Mouse (Mus musculus): ENCODE data around the gene Chrdl2.
A peak's percentile ranks its signal among the peaks of the same experiment; 100 is the strongest.

Gene Chrdl2

DNA sequence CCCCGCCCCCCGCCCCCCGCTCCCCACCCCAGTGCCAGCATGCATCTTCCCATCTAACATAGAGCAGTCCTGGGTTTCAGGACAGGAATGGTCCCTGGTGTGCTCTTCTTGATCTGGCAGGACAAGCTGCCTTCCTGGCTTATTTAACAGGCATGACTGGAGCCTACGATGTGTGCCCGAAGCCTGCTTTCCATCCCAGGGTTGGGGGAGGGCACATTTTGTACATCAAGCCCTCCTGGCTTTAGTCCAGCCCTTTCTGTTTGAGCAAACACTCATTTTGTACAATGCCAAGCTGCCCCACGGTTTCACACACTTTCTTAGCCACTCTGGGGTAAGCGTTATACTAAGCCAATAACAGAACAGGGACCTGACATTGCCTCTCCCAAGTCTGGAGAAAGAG lies 30.1 kb downstream of the Chrdl2 start:
- no peak for DNase-seq (ENCODE audit: low spot score)

DNA sequence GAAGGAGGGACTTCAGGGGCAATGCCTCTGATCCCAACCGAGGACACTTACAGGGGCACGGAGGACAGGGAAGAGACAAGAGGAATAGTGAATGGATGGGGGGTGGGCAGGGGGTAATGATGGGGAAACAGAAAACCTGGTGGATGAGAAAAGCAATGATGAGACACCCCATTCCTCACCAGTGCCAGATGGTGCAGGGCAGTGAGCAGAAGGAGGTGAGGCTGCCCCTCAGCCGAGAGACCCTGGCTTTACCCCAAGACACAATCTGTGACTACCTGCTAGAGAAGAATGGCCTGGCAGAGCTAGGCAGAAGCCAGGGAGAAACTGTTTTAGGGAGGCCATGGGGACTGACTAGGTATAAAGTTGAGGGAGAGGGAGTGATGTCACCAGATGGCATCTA lies 30.5 kb downstream of the Chrdl2 start:
- no peak for DNase-seq (ENCODE audit: low spot score)

DNA sequence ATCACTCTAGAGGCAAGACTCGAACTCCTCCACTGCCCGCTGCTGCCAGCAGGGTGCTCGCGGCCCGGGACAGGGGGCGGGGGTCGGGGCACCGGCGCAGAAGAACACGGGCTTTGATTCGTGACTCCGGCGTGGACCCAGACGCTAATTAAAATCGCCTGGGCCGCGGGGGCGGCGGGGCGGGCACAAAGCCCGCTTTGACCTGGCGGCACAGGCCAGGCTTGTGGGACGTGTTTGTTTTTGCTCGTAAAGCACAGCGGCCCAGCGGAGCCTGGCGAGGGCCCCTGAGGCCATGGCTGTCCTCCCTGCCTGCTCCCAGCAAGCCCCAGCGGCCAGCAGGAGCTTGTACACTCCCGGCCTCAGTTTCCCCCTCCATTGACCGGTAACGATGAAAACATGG lies 36.1 kb downstream of the Chrdl2 start:
- no peak for DNase-seq (ENCODE audit: low spot score)

DNA sequence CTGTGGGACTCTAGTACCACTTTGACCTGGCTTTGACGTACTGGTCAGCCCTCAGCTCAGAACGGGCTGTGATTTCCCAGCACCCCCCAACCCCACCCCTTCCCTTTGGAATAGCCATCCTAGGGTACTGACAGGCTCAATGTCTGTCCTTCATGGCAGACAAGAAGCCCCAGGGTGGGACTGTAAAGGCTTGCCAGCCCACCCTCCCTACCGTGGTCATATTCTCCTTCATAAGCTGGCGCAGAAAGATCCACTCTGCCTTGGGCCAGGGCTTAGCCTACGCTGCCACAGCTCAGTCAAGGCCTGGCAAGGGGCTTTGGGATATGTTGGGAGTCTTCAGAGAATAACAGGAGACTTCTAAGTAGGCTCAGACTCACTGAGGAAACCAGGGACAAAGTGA lies 37.1 kb downstream of the Chrdl2 start:
- DNase-seq (ENCODE audit: low spot score), result no peak

DNA sequence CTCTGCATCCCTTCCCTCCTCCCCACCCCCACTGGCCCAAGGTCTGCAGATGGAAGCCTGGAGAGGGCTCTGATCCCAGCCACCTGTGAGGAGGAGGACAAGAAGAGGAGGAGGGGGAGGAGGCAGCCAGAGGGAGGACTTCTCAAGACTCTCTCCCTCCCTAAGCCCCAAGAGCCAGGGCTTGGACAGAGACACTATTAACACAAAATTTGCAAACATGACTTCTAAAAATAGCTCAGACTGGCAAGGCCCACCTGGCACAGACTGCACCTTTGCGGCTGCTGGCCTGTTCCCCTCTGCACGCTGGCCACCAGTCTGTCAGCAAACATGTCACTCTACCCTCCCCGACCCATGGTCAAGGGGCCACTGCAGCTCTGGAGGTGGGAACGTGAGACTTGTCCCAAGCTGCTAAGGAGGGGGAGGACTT lies 37.6 kb downstream of the Chrdl2 start:
- DNase-seq (ENCODE audit: low spot score), result no peak

DNA sequence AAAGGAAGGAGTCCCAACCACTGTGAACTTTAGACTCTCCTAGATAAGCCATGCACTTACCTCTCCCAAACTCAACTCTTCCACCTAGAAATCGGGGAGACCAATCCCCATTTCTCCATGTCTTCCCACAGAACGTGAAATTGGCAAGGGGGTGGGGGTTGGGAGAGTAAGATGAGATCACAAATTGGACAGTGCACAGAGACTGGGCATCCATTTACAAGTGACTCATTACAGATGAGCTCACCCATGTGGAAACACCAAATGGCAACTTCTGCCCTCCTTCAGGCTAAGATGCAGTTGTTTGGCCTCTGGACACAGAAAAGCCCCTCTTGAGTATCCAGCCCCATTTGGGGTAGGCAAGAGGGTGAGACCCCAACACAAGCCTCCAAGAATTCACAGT lies 40.5 kb downstream of the Chrdl2 start:
- no peak for DNase-seq (ENCODE audit: low spot score)

DNA sequence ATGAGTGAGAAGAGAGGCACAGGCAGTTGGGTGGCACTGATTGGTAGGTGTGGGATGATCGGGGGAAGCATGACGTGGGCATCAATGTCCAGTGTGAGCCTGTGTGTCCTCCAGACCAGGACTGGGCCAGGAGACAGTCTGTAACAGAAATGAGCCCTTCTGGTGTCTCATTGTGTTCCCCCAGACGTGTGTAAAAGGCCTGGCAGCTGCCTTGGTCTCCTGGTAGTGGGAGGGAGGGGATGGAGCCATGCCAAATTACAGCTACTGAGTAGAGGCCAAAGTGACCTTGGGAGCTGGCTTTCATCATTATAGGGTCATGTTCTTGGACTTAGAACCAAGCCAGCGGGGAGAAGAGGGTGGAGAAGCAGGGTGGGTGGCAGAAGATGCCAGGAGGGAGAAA lies 45.9 kb downstream of the Chrdl2 start:
- peak; percentile 58 for DNase-seq (ENCODE audit: low spot score)

DNA sequence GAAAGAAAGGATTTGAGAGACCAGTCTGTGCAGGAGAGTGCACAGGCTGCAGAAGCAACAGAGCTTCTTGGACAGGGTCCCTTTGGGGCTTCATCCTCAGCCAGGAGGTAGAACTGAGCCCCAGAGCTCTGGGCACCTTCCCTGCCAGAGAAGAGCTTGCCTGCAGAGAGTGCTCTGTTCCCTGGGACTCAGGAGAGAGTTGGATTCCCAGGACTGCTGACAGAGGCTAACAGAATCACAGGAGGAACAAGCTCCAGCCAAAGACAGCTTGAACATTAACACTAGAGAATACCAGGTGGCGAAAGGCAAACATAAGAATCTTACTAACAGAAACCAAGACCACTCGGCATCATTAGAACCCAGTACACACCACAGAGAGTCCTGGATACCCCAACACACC lies 47.0 kb downstream of the Chrdl2 start:
- peak; percentile 22 for DNase-seq (ENCODE audit: low spot score)

DNA sequence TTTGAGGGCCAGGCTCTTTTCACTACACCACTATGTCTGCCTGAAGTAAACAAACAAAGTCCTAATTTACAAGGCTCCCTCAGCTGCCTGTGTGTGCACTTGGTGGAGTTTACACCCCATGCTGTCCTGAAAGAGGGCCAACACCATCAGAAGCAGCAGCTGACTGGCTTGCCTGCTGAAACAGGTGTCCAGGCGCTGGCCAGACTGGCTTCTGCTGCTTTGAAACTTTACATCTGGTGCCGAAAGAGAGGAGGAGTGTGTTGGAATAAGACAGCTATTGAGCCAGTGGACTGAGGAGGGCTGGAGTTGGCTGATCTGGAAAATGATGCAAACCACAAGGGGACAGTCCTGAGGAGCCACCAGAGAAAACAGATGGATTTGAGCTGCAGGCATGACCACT lies 68.0 kb downstream of the Chrdl2 start:
- DNase-seq (ENCODE audit: low spot score), result no peak

DNA sequence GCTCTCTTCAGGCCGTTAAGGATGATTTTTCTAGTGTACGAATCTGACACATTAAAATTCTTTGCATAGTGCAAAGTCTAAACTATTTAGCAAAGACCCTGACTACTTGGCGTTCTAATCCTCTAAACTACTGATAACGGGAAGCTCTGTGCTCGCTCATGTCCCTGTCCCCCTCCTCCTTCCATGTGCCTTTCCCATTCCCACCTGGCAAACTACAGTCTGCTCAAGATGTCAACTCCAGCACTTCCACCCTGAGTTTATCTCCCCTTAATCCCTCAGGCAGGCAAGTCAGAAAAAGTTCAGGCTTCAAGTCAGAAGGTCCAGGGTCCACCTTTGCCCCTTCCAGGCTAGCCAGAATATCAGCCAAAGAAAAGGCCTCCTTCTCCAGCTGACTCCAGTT lies 70.3 kb downstream of the Chrdl2 start:
- DNase-seq (ENCODE audit: low spot score), result no peak

DNA sequence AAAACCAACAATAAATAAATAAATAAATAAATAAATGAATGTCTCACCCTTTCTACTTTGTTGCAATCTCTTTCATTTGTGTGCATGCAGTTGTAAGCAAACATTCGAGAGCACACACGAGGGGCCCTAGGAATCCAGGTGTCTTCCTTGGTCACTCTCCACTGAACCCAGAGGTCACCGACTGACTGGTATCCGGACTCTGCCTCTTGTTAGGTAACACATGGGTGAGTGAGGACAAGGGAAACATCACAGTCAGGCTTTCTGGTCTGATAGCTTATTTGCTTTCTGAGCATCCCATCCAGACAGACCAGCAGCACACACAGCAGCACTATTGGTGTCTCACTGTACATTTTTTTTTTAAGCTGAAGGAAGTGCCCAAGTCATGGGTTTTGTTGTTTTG lies 71.1 kb downstream of the Chrdl2 start:
- DNase-seq (ENCODE audit: low spot score), result no peak

DNA sequence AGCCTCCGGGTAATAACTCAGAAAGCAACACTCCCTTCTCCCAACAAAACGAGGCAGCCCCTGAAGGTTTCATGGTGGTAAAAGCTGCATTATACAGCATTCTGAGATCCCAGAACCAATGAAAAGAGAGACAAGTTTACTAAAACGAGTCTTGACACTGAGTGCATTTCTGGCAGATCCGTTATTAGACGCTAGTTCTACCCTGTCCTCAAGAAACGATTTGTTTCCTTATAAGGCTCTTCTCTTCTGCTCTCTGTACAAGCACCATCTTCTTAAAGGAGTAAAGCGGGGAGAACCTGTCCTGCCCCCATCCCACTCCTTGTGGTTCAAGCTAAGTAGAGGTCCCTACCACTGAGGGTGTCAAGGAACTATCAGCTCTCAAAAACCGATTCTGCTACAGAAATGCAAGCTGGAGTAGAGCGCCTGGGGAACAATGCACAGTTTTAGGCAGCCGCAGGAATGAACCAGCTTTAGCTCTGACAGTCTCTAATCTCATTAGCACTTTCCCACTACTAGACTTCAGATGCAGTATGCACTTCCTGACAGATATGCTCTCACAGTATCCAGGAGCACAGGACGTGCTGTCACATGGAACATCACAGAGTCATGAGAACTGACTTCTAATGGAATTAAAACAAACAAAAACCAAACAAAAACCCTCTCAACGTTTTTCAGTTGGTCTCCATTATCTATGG lies 74.3 kb downstream of the Chrdl2 start:
- no peak for DNase-seq (ENCODE audit: low spot score)

DNA sequence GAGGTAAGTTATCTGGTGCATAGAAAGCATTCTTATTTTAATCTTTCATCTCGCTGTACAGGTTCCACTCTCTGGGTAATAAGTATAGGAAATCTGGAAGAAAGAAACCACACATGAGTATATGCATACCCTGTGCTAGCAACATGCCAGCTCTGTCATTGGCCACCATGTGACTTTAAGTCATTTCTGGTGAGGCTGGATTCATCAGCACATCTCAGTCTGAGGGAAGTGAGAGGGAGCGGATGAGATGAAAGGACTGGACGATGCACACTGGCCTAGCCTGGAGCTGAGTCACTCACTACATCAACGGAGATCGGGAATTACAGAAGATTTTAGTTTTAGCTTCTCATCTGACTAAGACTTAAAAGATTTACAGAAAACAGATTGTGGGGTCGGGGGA lies 76.9 kb downstream of the Chrdl2 start:
- DNase-seq (ENCODE audit: low spot score), result no peak

DNA sequence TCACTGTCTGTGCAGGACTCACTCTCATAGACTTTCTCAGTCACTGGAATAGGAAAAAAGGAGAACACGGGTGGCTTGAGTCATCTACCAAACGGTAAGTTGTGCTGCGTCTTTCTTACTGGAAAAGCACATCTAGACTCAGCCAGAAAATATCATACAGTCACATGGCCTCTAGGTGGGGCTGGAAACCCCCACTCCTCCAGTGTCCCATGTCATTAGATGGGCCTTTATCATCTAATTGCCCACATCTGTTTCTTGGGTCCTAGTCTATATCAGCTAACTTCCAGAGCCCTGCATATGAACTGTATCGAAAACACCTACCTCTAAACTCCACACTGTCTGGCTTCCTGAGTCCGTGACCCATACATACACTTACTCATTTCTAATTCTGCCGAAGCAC lies 77.8 kb downstream of the Chrdl2 start:
- DNase-seq (ENCODE audit: low spot score), result no peak
